Mouse (Mus musculus) limb, embryonic 14.5 days (tissue): Measurements from ENCODE around the gene Dnali1. TPM values are rescaled to one million over a fixed set of nuclear protein-coding genes. Genes with fewer than 3 reads are reported as not detected.
A peak's percentile ranks its signal among the peaks of the same experiment; 100 is the strongest.

Source experiments
- ATAC-seq: fragments of 200-750 bp; cut with Nextera tagmentation; 2 replicates; pipeline ENCODE4 v1.8.0; 2017; ENCODE audit warnings: low read depth, moderate number of reproducible peaks, moderate TSS enrichment; ENCODE audit not compliant: low FRiP score
- DNase-seq: peaks from one replicate; pipeline ENCODE4 v3.0.0-alpha.2; 2015; ENCODE audit warnings: low spot score
- H3K27ac ChIP-seq: fragments of 300-500 bp; sonication (generic); replicated peaks from 2 replicates; pipeline ENCODE4 v1.5.1; 2014; ENCODE audit warnings: low read depth, mild to moderate bottlenecking, low read length, moderate library complexity, mixed read lengths
- H3K27me3 ChIP-seq: fragments of 300-500 bp; sonication (generic); 2 replicates; pipeline ENCODE4 v1.6.1; 2014; ENCODE audit warnings: low read length, mixed read lengths; ENCODE audit not compliant: control insufficient read depth, insufficient read depth
- H3K36me3 ChIP-seq: fragments of 300-500 bp; sonication (generic); 2 replicates; pipeline ENCODE4 v1.6.1; 2014; ENCODE audit warnings: mild to moderate bottlenecking, low read length, moderate library complexity, mixed read lengths; ENCODE audit not compliant: control insufficient read depth, insufficient read depth
- H3K4me1 ChIP-seq: fragments of 300-500 bp; sonication (generic); 2 replicates; pipeline ENCODE4 v1.6.1; 2014; ENCODE audit warnings: antibody characterized with exemption, low read length, mixed read lengths; ENCODE audit not compliant: control insufficient read depth, insufficient read depth
- H3K4me2 ChIP-seq: fragments of 300-500 bp; sonication (generic); replicated peaks from 2 replicates; pipeline ENCODE4 v1.6.1; 2014; ENCODE audit warnings: low read depth, mild to moderate bottlenecking, low read length, moderate library complexity; ENCODE audit not compliant: severe bottlenecking
- H3K4me3 ChIP-seq: fragments of 300-500 bp; sonication (generic); replicated peaks from 2 replicates; pipeline ENCODE4 v1.5.1; 2014; ENCODE audit warnings: low read length
- H3K9ac ChIP-seq: fragments of 300-500 bp; sonication (generic); 2 replicates; pipeline ENCODE4 v1.6.1; 2014; ENCODE audit warnings: mild to moderate bottlenecking, low read depth, low read length, moderate library complexity; ENCODE audit not compliant: severe bottlenecking
- H3K9me3 ChIP-seq: fragments of 300-500 bp; sonication (generic); 2 replicates; pipeline ENCODE4 v1.6.1; 2016; ENCODE audit warnings: low read length; ENCODE audit not compliant: control insufficient read depth
- POLR2A ChIP-seq: fragments of 200-500 bp; IDR thresholded peaks from 2 replicates; pipeline ENCODE4 v1.8.0; 2012; ENCODE audit warnings: inconsistent platforms, mild to moderate bottlenecking, moderate library complexity, borderline replicate concordance; ENCODE audit not compliant: insufficient read depth, insufficient read length; ENCODE audit errors: extremely low read depth
- WGBS: fragments of 180-500 bp; shearing (Covaris S2); extraction: QIAGEN DNeasy Blood & Tissue Kit; methylation state at CpG from one replicate; pipeline ENCODE4 v1.1.7; 2014; 5-methylcytosine and 5-hydroxymethylcytosine counted together
- polyA plus RNA-seq, 2 experiments: library from polyadenylated mRNA; depleted of rRNA in 1 of 2; stranded (reverse) in 1 of 2; unstranded in 1 of 2; fragments of >200 nt; fragmentation: Nextera tagmentation in 1 of 2; extraction: Ambion mirVana in 1 of 2; gene quantifications; 2 replicates each; pipeline versions ENCODE4 v1.2.1 to v1.2.3; 2012 to 2014

Gene Dnali1
- polyA plus RNA-seq, 2 experiments: 0.06 to 0.11 TPM

GRCm38 (mm10) chr4:125059025-125059424 is 6.5 kb downstream of the Dnali1 start:
- no peak overlapping the region for H3K4me3 ChIP-seq
- TF ChIP-seq POLR2A: no peak
- DNase-seq: peak; percentile 68
- peaks cover 9% of the 10 kb centered on the region; the same call in 1 of the 2 replicates for H3K4me1 ChIP-seq
- H3K27me3 ChIP-seq: no peaks in the 10 kb centered on the region
- WGBS: 1% methylated on average over 8 of the region's 8 CpGs
- no peak overlapping the region for H3K27ac ChIP-seq
- no peak overlapping the region for H3K9ac ChIP-seq
- H3K36me3 ChIP-seq: peaks cover 20% of the 10 kb centered on the region
- H3K9me3 ChIP-seq: no peaks in the 10 kb centered on the region
- H3K4me2 ChIP-seq: peak overlapping the region; percentile 35
- ATAC-seq: peak; percentile 74; the same call in 1 of the 2 replicates

GRCm38 (mm10) chr4:125058033-125058432 is 7.5 kb downstream of the Dnali1 start:
- Histone ChIP-seq H3K4me2 (no peak overlapping the region), H3K36me3 (peaks cover 30% of the 10 kb centered on the region), H3K27ac (no peak overlapping the region), H3K9ac (no peak overlapping the region), H3K27me3 (no peaks in the 10 kb centered on the region), H3K4me3 (no peak overlapping the region), H3K9me3 (no peaks in the 10 kb centered on the region), H3K4me1 (peaks cover 9% of the 10 kb centered on the region; the same call in 1 of the 2 replicates)
- TF ChIP-seq POLR2A: no peak
- ATAC-seq: no peak
- no peak for DNase-seq
- 41% methylated on average over 5 of the region's 5 CpGs for WGBS

GRCm38 (mm10) chr4:125057273-125057672 is 8.2 kb downstream of the Dnali1 start:
- WGBS: 32% methylated on average over 3 of the region's 3 CpGs

GRCm38 (mm10) chr4:125056476-125056875 is 9.0 kb downstream of the Dnali1 start:
- H3K27ac ChIP-seq: no peak overlapping the region; the same call in 1 of the 2 replicates
- H3K27me3 ChIP-seq: no peaks in the 10 kb centered on the region
- no peak overlapping the region for H3K4me3 ChIP-seq

More at GRCm38 (mm10) chr4:125057273-125057672, 8.2 kb downstream of the Dnali1 start:
- Histone ChIP-seq H3K4me3 (no peak overlapping the region), H3K27me3 (no peaks in the 10 kb centered on the region), H3K36me3 (peaks cover 36% of the 10 kb centered on the region), H3K4me1 (peaks cover 9% of the 10 kb centered on the region; the same call in 1 of the 2 replicates), H3K9ac (no peak overlapping the region), H3K27ac (no peak overlapping the region), H3K9me3 (no peaks in the 10 kb centered on the region), H3K4me2 (no peak overlapping the region)
- DNase-seq (no peak), ATAC-seq (no peak)
- no peak for TF ChIP-seq POLR2A

GRCm38 (mm10) chr4:125055385-125055784 is 10.1 kb downstream of the Dnali1 start:
- ATAC-seq: no peak
- Histone ChIP-seq H3K9me3 (no peaks in the 10 kb centered on the region), H3K9ac (no peak overlapping the region), H3K36me3 (peaks cover 48% of the 10 kb centered on the region), H3K4me3 (no peak overlapping the region), H3K4me1 (peaks cover 9% of the 10 kb centered on the region; the same call in 1 of the 2 replicates), H3K27ac (no peak overlapping the region), H3K4me2 (no peak overlapping the region), H3K27me3 (no peaks in the 10 kb centered on the region)
- no peak for TF ChIP-seq POLR2A
- WGBS: 82% methylated on average over 9 of the region's 9 CpGs
- no peak for DNase-seq

More at GRCm38 (mm10) chr4:125056476-125056875, 9.0 kb downstream of the Dnali1 start:
- H3K36me3 ChIP-seq: peaks cover 43% of the 10 kb centered on the region
- no peaks in the 10 kb centered on the region for H3K9me3 ChIP-seq
- no peak for TF ChIP-seq POLR2A
- ATAC-seq (no peak), DNase-seq (no peak)
- no peak overlapping the region for H3K4me2 ChIP-seq
- 28% methylated on average over 4 of the region's 4 CpGs for WGBS
- H3K9ac ChIP-seq: no peak overlapping the region
- peaks cover 9% of the 10 kb centered on the region; the same call in 1 of the 2 replicates for H3K4me1 ChIP-seq
